ENCODE assay signal across 10 mouse cellular contexts in genomic region chr4:131107127-131107857, GRCm38 (mm10).
DNase-seq lines count a peak whose midpoint lies in the region; ATAC-seq and TF ChIP-seq lines count a peak whose summit lies in the region.
"Had no signal": no experiment of that assay in that cellular context is flagged by ENCODE, and none has a peak within 500 bp of the region (broad histone marks: within the 10 kb centered on the region; RNA-seq: fewer than 3 reads in every experiment).

No protein-coding gene starts in this region.

- TF ChIP-seq CTCF in stomach, postnatal 0 days (IDR thresholded peaks at IDR 0.05; ENCODE audit: low read depth) = peak; percentile 17; the same call in 1 of the 2 replicates

- H3K27ac ChIP-seq in kidney, embryonic 14.5 days (ENCODE audit: low read depth, low read length) = no peak overlapping the region; the same call in 1 of the 2 replicates
- peak overlapping the region; percentile 68 for H3K27ac ChIP-seq in forebrain, embryonic 12.5 days
- H3K27ac ChIP-seq in stomach, postnatal 0 days (replicated peaks) = no peak overlapping the region
- no peak overlapping the region for H3K27ac ChIP-seq in liver, embryonic 11.5 days (ENCODE audit: low read depth, low read length)

- H3K4me3 ChIP-seq in kidney, embryonic 14.5 days (ENCODE audit: low read length) = no peak overlapping the region
- H3K4me3 ChIP-seq in forebrain, embryonic 12.5 days (replicated peaks) = no peak overlapping the region
- no peak overlapping the region for H3K4me3 ChIP-seq in stomach, postnatal 0 days (ENCODE audit: low read depth, low read length)
- H3K4me3 ChIP-seq in liver, embryonic 11.5 days (ENCODE audit: low read depth, low read length) = no peak overlapping the region

- H3K27me3 ChIP-seq in kidney, embryonic 14.5 days (ENCODE audit: control insufficient read depth, insufficient read depth, low read length) = peaks cover 2% of the 10 kb centered on the region; the same call in 1 of the 2 replicates
- peaks cover 6% of the 10 kb centered on the region; the same call in 1 of the 2 replicates for H3K27me3 ChIP-seq in forebrain, embryonic 12.5 days
- H3K27me3 ChIP-seq in stomach, postnatal 0 days (ENCODE audit: control insufficient read depth, insufficient read depth, low read length) = no peaks in the 10 kb centered on the region
- no peaks in the 10 kb centered on the region for H3K27me3 ChIP-seq in liver, embryonic 11.5 days (replicated peaks; ENCODE audit: control insufficient read depth, insufficient read depth, low read length)

- H3K4me1 ChIP-seq in kidney, embryonic 14.5 days (ENCODE audit: control insufficient read depth, insufficient read depth, low read length) = 0 out of 2 replicates have a peak, but pooled peaks cover 6% of the 10 kb centered on the region
- H3K4me1 ChIP-seq in forebrain, embryonic 12.5 days = peaks cover 17% of the 10 kb centered on the region
- no peaks in the 10 kb centered on the region for H3K4me1 ChIP-seq in stomach, postnatal 0 days (replicated peaks; ENCODE audit: control insufficient read depth, insufficient read depth)
- H3K4me1 ChIP-seq in liver, embryonic 11.5 days (replicated peaks; ENCODE audit: control insufficient read depth, insufficient read depth, low read length) = no peaks in the 10 kb centered on the region

- TF ChIP-seq EP300 in stomach, postnatal 0 days (optimal IDR thresholded peaks at IDR 0.05) = no peak

- H3K4me2 ChIP-seq in kidney, embryonic 14.5 days (replicated peaks; ENCODE audit: low read depth, low read length) = peak overlapping the region; percentile 10; the same call in 1 of the 2 replicates
- no peak overlapping the region for H3K4me2 ChIP-seq in forebrain, embryonic 12.5 days
- H3K4me2 ChIP-seq in stomach, postnatal 0 days (replicated peaks; ENCODE audit: low read depth) = no peak overlapping the region
- H3K4me2 ChIP-seq in liver, embryonic 11.5 days = no peak overlapping the region

- H3K9me3 ChIP-seq in kidney, embryonic 14.5 days (ENCODE audit: control insufficient read depth, low read length) = no peaks in the 10 kb centered on the region
- H3K9me3 ChIP-seq in forebrain, embryonic 12.5 days = no peaks in the 10 kb centered on the region
- H3K9me3 ChIP-seq in stomach, postnatal 0 days (ENCODE audit: control insufficient read depth, low read length) = no peaks in the 10 kb centered on the region
- H3K9me3 ChIP-seq in liver, embryonic 11.5 days (ENCODE audit: control insufficient read depth, low read length) = no peaks in the 10 kb centered on the region

- ATAC-seq in kidney, embryonic 14.5 days (ENCODE audit: low FRiP score, low TSS enrichment) = peak; percentile 62
- ATAC-seq in forebrain, embryonic 12.5 days (ENCODE audit: low FRiP score) = peak; percentile 74
- no peak for ATAC-seq in stomach, postnatal 0 days (ENCODE audit: low FRiP score, low TSS enrichment)
- no peak for ATAC-seq in liver, embryonic 11.5 days (replicated peaks; ENCODE audit: low FRiP score)
- ATAC-seq: liver, postnatal 0 days had no signal

- no peaks in the 10 kb centered on the region for H3K36me3 ChIP-seq in kidney, embryonic 14.5 days (ENCODE audit: control insufficient read depth, insufficient read depth, low read length)
- no peaks in the 10 kb centered on the region for H3K36me3 ChIP-seq in forebrain, embryonic 12.5 days (replicated peaks)
- H3K36me3 ChIP-seq in stomach, postnatal 0 days (ENCODE audit: control insufficient read depth, insufficient read depth, low read length) = no peaks in the 10 kb centered on the region
- no peaks in the 10 kb centered on the region for H3K36me3 ChIP-seq in liver, embryonic 11.5 days (ENCODE audit: control insufficient read depth, insufficient read depth, low read length)

- no peak for DNase-seq in kidney, postnatal 10 days
- peak; percentile 17 to 24 for DNase-seq in right cerebral cortex, adult 2 months (ENCODE audit: low spot score in 2 of 2)
- DNase-seq in right cerebral cortex, postnatal 25 days = no peak
- no peak for DNase-seq in stomach, postnatal 0 days (ENCODE audit: low spot score)
- no peak for DNase-seq in embryo, embryonic 10.5 days (ENCODE audit: low spot score)
- DNase-seq in liver, embryonic 11.5 days (ENCODE audit: low spot score) = no peak
- DNase-seq: gastrocnemius, postnatal 25 days; liver, postnatal 0 days had no signal

- H3K9ac ChIP-seq in kidney, embryonic 14.5 days (ENCODE audit: low read depth, low read length) = no peak overlapping the region
- H3K9ac ChIP-seq in forebrain, embryonic 12.5 days = no peak overlapping the region
- H3K9ac ChIP-seq in stomach, postnatal 0 days (ENCODE audit: low read length) = no peak overlapping the region
- H3K9ac ChIP-seq in liver, embryonic 11.5 days (ENCODE audit: low read depth, low read length) = no peak overlapping the region
- H3K9ac ChIP-seq: liver, postnatal 0 days had no signal

- 43% methylated on average over 13 of the region's 13 CpGs for WGBS in kidney, embryonic 14.5 days
- WGBS in forebrain, embryonic 12.5 days = 39% methylated on average over 13 of the region's 13 CpGs
- WGBS in stomach, postnatal 0 days = 72% methylated on average over 13 of the region's 13 CpGs
- WGBS in liver, embryonic 11.5 days = 79% methylated on average over 13 of the region's 13 CpGs

Comparison
In these comparisons a context has a peak if more than half of its experiments do, and no peak if none do; other contexts are left out.
1. DNase-seq: peak in right cerebral cortex, adult 2 months (2 of 2); none in kidney, postnatal 10 days (single experiment), right cerebral cortex, postnatal 25 days (single experiment), stomach, postnatal 0 days (single experiment), embryo, embryonic 10.5 days (single experiment) and liver, embryonic 11.5 days (single experiment).
2. ATAC-seq: peak in kidney, embryonic 14.5 days (single experiment) and forebrain, embryonic 12.5 days (single experiment); none in stomach, postnatal 0 days (single experiment) and liver, embryonic 11.5 days (single experiment).